Mouse (Mus musculus): ENCODE results near the gene Rnf31.

The Rnf31 gene

DNA sequence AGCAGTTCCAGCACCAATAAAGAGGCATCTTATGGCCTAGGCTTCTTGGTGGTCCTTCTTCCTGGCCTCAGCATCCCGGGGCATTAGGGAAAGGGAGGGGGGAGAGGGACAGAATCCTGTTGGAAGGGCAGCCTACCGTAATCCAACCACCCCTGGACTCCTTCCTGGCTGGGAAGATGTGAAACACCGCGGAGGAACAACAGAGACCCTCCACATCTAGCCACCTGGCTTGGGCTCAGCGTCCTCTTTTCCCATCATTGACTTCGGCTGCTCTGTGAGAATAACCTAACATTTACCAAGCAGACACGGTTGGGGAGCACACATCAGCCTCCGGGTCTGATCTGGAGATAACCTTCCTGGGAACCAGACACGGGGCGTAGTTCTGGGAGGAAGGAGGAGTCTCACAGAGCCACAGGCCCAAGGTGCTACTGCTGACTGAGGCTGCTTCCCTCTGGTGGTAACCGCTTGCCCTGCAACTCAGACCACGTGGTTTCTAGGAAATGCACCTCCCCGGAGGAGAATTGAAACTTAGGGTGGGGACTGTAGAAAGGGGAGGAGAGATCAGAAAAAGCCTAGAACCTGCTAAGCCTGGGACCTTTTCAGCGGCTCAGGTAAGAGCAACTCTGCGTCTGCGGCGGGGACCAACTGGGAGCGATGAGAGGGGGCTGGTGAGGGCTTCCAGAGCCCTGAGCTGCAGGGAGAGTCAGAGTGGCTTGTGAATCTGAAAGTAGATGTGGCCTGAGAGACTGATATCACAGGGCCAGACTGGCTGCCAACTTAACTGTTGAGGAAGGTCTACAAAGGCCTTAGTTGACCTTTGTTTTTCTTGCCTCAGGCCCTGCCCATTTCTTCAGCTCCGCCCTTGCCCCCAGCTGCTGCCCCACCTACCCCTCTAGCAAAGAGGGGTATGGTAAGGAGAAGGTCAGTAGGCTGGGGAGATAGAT lies 12.4 kb downstream of the Rnf31 start:
- peak; percentile 99 for DNase-seq (ENCODE audit: low read depth, low spot score)

DNA sequence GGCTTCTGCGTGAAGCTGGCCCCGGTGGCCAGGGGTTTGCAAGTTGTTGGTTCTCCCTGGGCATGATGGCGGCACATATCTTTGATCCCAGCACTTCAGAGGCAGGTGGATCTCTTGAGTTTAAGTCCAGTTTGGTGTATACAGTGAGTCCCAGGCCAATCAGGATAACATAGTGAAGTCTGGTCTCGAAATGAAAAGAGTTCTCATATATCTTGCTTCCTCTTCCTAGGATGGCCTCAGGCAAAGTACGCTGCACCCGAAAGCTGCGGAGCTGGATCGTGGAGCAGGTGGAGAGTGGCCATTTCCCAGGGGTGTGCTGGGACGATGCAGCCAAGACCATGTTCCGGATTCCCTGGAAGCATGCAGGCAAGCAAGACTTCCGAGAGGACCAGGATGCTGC lies 13.3 kb downstream of the Rnf31 start:
- no peak for DNase-seq (ENCODE audit: low read depth, low spot score)

DNA sequence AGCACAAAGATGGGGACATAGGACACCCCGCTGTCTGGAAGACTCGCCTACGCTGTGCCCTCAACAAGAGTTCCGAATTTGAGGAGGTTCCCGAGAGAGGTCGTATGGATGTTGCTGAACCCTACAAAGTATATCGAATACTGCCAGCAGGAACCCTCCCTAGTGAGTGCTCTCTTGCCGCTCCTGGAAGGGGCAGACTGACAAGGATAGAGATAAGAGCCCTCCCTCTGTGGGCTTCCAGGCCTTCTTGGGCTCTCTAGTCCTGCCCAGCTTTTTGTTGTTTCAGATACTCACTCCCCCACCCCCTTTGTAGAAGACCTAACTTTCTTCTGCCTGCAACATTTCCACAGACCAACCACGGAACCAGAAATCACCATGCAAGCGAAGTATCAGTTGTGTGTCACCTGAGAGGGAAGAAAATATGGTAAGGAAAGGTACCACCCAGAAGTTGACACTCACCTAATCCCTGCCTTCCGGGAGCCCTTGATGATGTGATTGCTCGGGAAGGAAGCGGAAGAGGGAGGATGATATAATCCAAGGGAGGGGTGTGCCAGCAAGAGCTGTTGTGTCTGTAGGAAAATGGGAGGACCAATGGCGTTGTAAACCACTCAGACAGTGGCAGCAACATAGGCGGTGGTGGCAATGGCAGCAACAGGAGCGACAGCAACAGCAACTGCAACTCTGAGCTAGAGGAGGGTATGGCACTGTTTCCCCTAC lies 14.4 kb downstream of the Rnf31 start:
- DNase-seq (ENCODE audit: low read depth, low spot score) = peak; percentile 54

DNA sequence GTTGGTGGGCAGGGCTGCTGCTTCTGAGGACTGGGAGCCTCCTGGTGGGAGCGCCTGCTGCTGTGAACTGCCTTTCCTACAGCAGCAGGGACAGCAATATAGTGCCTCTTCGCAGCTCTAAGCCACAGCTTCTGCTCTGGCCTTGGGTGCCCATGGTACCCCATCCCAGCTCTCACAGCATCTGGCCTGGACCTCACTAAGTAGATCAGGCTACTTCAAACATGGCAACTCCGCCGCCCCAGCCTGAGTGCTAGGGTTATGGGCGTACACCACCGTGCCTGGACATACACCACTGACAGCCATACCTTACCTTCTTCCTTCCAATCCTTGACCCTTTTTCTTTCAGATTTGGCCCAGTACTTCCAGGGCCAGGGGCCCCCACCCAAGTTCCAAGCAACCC lies 16.8 kb downstream of the Rnf31 start:
- no peak for DNase-seq (ENCODE audit: low read depth, low spot score)

DNA sequence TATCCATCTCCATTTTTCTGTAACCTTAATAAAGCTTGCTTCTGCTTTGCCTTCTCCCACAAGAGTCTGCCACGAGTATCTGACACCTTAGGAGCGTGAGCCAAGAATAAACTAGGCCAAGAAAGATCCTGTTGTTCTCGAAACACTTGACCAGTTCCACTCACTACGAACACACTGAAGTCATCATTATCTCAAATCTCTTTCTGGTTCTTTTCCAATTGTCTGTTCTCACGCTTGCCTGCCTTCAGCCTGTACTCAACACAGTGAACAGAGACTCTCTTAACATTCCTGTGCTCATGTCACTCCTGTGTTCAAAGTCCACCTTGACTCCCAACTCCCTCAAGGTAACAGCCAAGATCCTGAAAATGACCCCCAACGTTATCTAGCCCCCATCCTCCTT lies 21.8 kb downstream of the Rnf31 start:
- no peak for DNase-seq (ENCODE audit: low read depth, low spot score)

DNA sequence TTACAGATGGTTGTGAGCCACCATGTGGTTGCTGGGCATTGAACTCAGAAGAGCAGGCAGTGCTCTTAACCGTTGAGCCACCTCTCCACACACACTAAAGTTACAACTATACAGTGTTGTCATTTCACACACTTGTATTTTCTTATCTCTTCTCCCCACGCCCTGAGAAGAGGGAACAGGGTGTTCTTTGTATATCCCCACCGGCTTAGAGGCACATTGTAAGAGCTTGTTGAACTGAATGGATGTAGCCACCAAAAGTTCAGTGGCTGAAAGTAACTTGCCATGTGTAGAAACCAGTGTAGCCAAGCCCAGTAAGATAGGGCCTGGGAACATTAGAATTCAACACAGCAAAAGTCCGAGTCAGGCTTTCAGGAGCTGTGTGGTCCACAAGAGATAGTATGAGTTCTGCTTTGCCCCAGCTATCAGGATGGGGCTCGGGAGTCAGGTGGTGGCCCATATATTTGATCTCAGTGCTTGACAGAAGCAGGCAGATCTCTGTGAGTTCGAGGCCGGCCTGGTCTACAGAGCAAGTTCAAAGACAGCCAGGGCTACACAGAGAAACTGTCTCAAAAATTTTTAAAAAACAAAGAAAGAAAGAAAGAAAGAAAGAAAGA lies 23.2 kb downstream of the Rnf31 start:
- DNase-seq (ENCODE audit: low read depth, low spot score) = no peak

GRCm38 (mm10) chr14:55615876-55616275 lies 24.4 kb downstream of the Rnf31 start:
- DNase-seq (ENCODE audit: low read depth, low spot score) = no peak

GRCm38 (mm10) chr14:55616844-55617243 lies 25.3 kb downstream of the Rnf31 start:
- DNase-seq (ENCODE audit: low read depth, low spot score) = no peak

DNA sequence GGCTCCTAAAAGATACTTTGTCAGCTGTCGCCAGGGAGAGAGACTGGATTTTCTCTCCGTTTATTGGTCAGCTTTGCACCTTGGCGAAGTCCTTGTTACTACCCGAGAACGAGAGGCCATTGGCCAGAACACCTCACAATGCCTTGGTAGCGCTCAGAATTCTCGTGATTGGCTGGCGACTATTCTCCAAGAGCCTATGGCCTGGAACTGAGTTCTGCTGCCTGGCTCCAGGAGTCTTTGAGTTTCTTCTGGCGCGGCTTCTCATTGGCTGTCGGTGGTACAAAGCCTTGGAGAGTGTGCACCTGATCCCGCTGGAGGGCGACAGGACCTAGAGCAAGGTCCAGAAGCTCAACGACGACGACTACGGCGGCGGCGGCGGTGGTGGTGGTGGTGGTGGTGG lies 26.3 kb downstream of the Rnf31 start, which contains the start of gene Rec8:
Gene Rec8 (plus strand): TSS at position 216 of the 400 bp plus-strand sequence.
- peak; percentile 98 for DNase-seq (ENCODE audit: low read depth, low spot score)

DNA sequence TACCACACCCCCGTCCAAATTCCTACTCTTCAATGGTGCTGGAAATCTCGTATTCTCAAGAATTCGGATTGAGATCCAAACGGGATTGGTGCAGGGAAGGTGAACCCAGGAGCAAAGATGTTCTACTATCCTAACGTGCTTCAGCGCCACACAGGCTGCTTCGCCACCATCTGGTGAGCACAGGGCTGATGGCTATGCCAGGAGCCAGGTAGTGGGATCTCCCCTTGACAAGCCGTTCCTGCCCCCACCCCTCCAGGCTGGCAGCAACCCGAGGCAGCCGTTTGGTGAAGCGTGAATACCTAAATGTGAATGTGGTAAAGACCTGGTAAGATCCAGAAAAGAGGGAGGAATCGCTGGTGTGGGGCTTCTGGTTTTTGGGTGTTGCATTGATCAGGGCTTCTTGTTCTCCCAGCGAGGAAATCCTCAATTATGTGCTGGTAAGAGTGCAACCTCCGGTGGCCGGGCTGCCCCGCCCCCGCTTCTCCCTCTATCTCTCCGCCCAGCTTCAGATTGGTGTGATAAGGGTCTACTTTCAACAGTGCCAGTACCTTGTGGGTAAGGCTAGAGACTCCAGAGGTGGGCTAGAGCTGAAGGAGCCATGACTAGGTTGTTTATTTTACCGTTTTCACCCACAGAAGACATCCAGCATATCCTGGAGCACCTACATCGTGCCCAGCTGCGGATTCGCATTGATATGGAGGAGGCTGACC lies 27.1 kb downstream of the Rnf31 start:
- DNase-seq (ENCODE audit: low read depth, low spot score) = no peak

DNA sequence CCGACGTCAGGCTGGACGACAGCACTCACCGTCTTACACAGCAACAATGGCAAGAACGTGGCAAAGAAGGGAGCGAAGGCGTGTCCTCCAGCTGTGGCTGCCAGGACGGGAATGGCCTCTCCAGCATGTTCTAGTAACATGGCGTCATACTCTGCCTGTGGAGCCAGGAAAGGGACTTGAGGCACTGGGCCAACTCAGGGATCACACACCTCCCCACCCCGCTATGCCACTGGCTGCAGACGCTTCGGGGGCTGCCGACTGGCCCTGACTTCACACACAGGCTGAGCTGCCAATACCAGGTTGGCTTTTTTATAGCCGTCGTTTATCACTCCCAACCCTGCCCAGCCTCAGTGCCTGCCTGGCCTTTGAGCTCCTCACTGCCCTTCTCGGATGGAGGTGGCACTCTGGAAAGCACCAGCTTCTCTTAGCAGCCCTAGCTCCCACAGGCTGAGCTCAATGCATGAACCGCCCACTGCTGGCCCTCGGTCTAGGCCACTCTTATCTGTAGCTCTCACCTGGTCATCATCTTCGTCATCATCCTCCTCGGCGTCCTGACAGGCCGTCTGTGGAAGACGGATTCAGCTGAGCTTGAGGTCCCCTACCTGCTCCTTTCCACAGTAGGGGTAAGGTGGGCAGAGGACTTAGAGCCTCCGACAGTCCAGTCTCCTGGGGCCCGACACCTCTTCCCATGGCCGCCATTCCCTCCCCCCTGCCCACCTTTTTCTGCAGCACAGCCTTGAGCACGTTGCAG lies 36.7 kb downstream of the Rnf31 start:
- no peak for DNase-seq (ENCODE audit: low read depth, low spot score)

DNA sequence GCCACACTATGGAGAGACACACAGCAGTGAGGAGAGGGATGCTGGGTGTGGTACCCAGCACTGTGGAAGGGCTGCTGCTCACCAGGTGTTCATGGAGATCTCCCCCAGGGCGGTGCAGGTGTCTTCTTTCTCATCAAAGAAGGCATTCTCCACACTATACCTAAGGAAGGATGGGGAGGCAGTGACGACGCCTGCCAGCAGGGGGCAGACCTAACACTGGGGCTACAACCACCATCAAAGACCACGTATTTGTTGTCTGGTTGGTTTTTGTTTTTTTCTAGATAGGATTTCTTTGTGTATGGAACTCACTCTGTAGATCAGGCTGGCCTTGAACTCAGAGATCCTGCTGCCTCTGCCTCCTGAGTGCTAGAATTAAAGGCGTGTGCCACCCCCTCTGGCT lies 37.8 kb downstream of the Rnf31 start:
- DNase-seq (ENCODE audit: low read depth, low spot score) = peak; percentile 53

DNA sequence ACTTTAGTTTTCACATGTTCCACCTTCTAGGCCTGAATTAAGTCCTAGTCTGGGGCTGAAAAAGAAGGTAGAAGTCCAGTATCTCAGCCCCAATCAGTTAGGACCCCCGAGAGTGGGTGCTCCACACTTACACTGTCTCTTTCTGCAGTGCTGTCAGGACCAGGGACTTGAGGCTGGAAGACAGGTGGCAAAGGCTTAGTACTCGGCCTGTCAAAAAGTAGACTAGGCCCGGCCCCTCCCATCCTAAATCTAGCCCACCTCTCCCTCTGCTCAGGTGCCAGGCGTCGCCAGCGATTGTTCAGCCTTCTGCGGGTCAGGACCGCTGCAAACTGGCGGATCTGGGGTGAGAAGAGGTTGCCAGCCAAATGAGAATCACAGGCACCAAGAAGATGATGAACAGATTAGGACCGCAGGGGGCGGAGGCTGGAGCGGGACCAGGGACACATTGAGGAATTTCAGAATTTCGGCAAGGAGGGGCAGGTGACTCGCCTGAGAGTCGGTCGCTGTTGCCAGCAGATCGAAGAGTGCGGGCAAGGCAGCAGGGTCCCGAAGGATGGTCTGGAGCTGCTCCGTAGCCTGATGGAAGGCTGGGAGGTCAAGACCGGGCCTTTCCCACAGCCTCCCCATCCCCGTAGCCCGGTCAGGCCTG lies 43.5 kb downstream of the Rnf31 start:
- DNase-seq (ENCODE audit: low read depth, low spot score) = peak; percentile 71

DNA sequence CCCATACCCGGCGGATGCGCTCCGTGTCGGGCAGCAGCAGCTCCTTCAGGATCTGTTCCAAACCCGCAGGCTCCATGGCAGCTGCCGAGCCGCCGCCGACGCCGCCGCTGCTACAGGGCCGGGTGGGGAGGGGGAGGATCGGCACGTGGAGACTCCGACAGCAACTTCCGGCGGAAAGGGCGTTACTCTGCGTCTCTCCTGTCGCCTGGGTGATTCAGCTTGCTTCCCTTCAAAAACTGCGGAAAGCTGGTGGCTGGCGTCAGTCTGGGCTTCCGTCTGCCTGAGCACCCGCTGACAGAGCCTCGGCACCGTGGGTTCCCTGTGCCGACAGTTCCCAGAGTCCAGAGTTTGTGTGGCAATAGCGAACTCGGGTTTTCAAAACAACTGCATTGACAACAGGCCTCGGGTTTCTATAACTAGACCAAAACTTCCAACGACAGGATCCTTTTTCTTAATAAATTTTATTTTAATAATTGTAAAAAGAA lies 44.1 kb downstream of the Rnf31 start, which contains the start of gene Ipo4:
Gene Ipo4 (minus strand): TSS at position 435 of the 485 bp plus-strand sequence.
- peak; percentile 95 for DNase-seq (ENCODE audit: low read depth, low spot score)

GRCm38 (mm10) chr14:55637795-55638194 lies 46.3 kb downstream of the Rnf31 start, which contains the start of gene Gm49378:
Gene Gm49378 (minus strand): TSS chr14:55637895.
- DNase-seq (ENCODE audit: low read depth, low spot score) = no peak

GRCm38 (mm10) chr14:55640816-55641215 lies 49.3 kb downstream of the Rnf31 start:
- DNase-seq (ENCODE audit: low read depth, low spot score) = no peak

DNA sequence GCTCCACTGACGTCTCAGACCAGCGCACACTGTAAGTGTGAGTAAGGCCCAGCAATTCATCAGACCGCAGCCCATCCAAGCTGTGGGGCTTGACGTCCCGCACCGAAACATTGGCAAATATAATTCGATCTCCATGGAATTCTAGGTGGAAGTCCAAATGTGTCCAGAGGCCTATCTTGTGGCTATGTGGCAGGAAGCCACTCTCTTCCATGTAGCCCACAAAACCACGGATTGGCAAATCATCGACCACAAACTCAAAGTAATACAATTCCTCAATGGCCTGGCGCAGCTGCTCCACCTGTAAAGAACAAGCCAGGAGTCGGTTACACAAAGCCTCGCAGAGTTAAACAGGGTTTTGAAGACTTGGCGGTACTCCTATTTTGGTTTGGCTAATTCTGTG lies 49.8 kb downstream of the Rnf31 start:
- no peak for DNase-seq (ENCODE audit: low read depth, low spot score)

- DNase-seq (ENCODE audit: low read depth, low spot score) = no peak
Observed at GRCm38 (mm10) chr14:55642679-55643059, 51.2 kb downstream of the Rnf31 start.

DNA sequence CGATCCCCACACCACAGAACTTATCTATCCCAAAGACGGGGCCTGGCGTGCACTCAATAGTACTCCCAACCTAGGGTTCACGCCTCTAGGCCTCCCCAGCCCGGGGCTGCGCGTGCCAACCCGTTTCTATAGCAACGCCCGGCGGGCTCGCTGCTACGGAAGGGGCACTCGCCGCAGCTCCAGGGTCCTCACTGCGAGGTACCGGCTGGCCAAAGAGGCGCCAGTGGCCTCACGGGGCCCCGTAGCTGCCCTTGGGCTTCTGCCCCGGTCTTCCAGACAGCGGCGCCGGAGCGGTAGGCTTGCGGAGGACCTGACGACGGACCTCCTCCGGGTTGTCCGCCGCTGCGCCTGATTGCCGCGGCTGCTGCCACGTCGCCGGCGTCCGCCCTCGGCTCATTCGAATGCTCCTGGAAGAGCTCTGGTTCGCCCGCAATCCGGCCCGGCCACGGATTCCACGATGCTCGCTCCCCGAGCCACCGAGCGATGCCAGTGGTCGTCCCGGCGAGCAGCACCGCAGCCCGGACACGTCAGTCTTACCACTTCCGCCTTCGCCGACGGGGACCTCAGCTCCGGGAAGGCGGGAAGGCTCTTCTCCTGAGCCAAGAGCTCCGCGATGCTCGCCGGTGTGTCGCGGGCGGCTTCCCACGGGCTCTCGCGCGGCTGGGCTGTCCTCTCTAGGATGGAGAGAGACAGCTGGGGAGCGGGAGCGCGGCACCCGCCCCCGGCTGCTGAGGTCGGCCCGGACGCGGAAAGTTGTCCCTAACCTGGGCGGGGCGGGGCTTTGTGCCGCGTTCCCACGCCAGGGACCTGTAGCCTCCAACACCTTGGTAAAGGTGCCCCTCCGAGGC lies 51.8 kb downstream of the Rnf31 start, which contains the start of gene Tm9sf1:
Gene Tm9sf1 (minus strand): TSS at position 747 of the 848 bp plus-strand sequence.
- DNase-seq (ENCODE audit: low read depth, low spot score) = peak; percentile 79
